Mouse (Mus musculus) retina, postnatal 1 day (tissue): ENCODE data around the gene Peli3.

ENCODE experiments used
- DNase-seq: peaks from one replicate; pipeline ENCODE4 v3.0.0-alpha.2; 2012

Gene Peli3

GRCm38 (mm10) chr19:4908107-4908506 is 34.8 kb downstream of the Peli3 start:
- DNase-seq = peak; percentile 63

- peak; percentile 92 for DNase-seq
Observed at GRCm38 (mm10) chr19:4905979-4906794, 36.7 kb downstream of the Peli3 start, which contains the start of gene Bbs1. Gene Bbs1, minus strand, starts transcription at chr19:4906628.

DNA sequence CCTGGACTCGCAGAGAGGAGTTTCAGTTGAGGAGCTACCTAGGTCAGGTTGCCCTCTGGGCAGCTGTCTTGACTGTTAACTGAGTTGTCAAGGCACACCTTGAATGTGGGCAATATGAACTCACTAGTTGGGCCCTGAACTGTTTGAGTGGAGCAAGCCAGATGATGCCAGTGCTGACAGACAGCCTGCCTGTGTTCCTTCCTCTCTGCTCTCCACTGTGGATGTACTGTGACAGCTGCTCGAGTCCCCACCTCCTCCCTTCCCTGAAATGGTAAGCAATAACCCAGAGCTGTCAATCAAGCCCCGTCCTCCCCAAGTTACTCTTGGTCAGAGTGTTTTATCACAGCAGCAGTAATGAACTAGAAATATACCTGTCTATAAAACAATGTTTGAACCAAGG is 43.0 kb downstream of the Peli3 start:
- no peak for DNase-seq

- no peak for DNase-seq
Observed at GRCm38 (mm10) chr19:4898972-4899371, 44.0 kb downstream of the Peli3 start.

- no peak for DNase-seq
Observed at GRCm38 (mm10) chr19:4896780-4897520, 46.0 kb downstream of the Peli3 start.

DNA sequence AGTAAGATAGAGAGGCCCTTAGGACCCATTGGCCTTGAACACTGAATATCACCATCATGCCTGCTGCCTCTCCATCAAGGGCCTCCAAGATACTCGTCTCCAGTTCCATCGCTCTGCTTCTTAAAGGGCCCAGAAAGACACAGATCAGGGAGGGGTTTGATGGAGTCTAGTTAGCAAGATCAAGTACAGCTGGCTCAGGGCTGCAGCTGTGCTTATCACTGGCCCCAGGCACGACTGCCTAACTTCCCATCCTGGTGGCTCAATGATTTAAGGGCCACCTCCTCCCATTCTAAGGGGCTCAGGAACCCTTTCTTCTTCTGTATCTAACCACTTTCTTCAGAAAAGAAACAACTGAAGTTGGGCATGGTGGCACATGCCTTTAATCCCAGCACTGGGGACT is 51.1 kb downstream of the Peli3 start:
- DNase-seq = no peak

DNA sequence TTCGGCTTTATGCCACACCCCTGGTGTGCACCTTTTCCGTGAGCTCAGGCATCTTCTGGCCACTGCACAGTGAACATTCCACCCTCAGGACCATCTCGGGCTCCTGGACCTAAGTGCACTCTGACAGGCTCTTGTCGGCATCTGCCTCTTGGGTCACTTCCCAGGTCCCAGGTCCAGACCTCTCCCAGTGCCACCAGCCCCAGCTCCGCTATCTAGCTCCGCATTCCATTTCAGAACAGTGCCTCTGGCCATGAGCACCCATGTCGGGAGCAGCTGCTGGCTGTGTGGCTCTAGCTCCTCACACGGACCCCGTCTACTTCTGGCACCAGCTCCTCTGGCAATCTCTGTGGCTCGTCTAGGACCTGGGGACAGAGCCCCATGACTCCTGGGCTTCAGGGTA is 53.1 kb downstream of the Peli3 start:
- DNase-seq = no peak

GRCm38 (mm10) chr19:4883961-4884360 is 59.0 kb downstream of the Peli3 start:
- DNase-seq = no peak
